19 mouse cellular contexts compared by ENCODE assay signal in the genomic region with DNA sequence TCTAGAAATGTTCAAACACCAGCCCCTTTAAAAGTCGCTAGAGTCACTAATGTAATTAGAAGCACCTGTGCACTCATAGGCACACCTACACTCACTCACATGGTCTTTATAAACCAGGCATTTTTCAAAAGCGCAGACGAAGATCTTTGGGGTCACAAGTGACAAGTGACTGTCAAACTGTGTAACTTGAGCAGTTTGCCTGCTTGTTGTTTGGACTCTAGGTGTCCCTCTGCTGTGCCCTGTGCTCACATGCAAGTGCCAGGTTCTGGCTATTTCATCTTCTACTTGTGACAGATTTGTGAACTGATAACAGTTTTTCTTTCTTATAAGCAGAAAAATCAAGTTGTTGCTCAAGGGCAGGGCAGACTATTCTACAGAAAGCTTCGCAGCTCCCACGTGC. TPM values are rescaled to one million over a fixed set of nuclear protein-coding genes. Genes with fewer than 3 reads are reported as not detected.
DNase-seq lines count a peak whose midpoint lies in the region; ATAC-seq lines count a peak whose summit lies in the region.
"Had no signal": no experiment of that assay in that cellular context is flagged by ENCODE, and none has a peak within 500 bp of the region (broad histone marks: within the 10 kb centered on the region; RNA-seq: fewer than 3 reads in every experiment).

No protein-coding gene starts in this region.

- no peak for ATAC-seq in kidney, embryonic 15.5 days (replicated peaks; ENCODE audit: low FRiP score)
- ATAC-seq in kidney, embryonic 16.5 days (ENCODE audit: low FRiP score, low TSS enrichment): no peak
- no peak for ATAC-seq in midbrain, embryonic 15.5 days (replicated peaks)
- ATAC-seq in neural tube, embryonic 13.5 days (ENCODE audit: low read depth): no peak
- ATAC-seq: forebrain, postnatal 0 days had no signal

- WGBS in heart, embryonic 10.5 days: 77% methylated on average over 5 of the region's 5 CpGs
- WGBS in kidney, embryonic 15.5 days: 63% methylated on average over 5 of the region's 5 CpGs
- 59% methylated on average over 5 of the region's 5 CpGs for WGBS in kidney, embryonic 16.5 days
- 90% methylated on average over 5 of the region's 5 CpGs for WGBS in midbrain, embryonic 15.5 days
- 83% methylated on average over 5 of the region's 5 CpGs for whole genome bisulfite sequencing in midbrain, embryonic 10.5 days
- WGBS in neural tube, embryonic 13.5 days: 83% methylated on average over 5 of the region's 5 CpGs

- peak overlapping the region; percentile 2; the same call in 1 of the 2 replicates for H3K4me2 ChIP-seq in kidney, embryonic 15.5 days
- H3K4me2 ChIP-seq in kidney, embryonic 16.5 days (replicated peaks; ENCODE audit: low read depth, low read length): no peak overlapping the region
- H3K4me2 ChIP-seq in midbrain, embryonic 15.5 days: no peak overlapping the region; the same call in 1 of the 2 replicates
- 0 out of 2 replicates have a peak overlapping the region, but pooled peaks have one; percentile 79 for H3K4me2 ChIP-seq in neural tube, embryonic 13.5 days
- H3K4me2 ChIP-seq: hindbrain, embryonic 12.5 days; liver, embryonic 13.5 days had no signal

- peak; percentile 66 for DNase-seq in heart, adult 11 months
- no peak for DNase-seq in heart, embryonic 10.5 days (ENCODE audit: low spot score)
- no peak for DNase-seq in midbrain, embryonic 10.5 days (ENCODE audit: low spot score)
- DNase-seq in spleen, adult 18-20 months: no peak
- DNase-seq: B cell, adult 2 months; cerebellum, adult 2 months; cerebellum, postnatal 36 days; forebrain, postnatal 0 days; kidney, adult 11 months; kidney, postnatal 14 days; liver, embryonic 13.5 days; thymus, adult 18-20 months; thymus, postnatal 4 days had no signal

- no peak overlapping the region for H3K9ac ChIP-seq in kidney, embryonic 15.5 days
- H3K9ac ChIP-seq in kidney, embryonic 16.5 days (replicated peaks; ENCODE audit: low read length): no peak overlapping the region
- H3K9ac ChIP-seq in midbrain, embryonic 15.5 days: peak overlapping the region; percentile 1; the same call in 1 of the 2 replicates
- H3K9ac ChIP-seq in neural tube, embryonic 13.5 days: 0 out of 2 replicates have a peak overlapping the region, but pooled peaks have one; percentile 2
- H3K9ac ChIP-seq: forebrain, postnatal 0 days; hindbrain, embryonic 12.5 days; liver, embryonic 13.5 days had no signal

- no peaks in the 10 kb centered on the region for H3K9me3 ChIP-seq in heart, embryonic 10.5 days
- no peaks in the 10 kb centered on the region for H3K9me3 ChIP-seq in kidney, embryonic 15.5 days (replicated peaks)
- H3K9me3 ChIP-seq in kidney, embryonic 16.5 days (ENCODE audit: low read length): no peaks in the 10 kb centered on the region
- H3K9me3 ChIP-seq in midbrain, embryonic 15.5 days: no peaks in the 10 kb centered on the region
- no peaks in the 10 kb centered on the region for H3K9me3 ChIP-seq in midbrain, embryonic 10.5 days (replicated peaks)
- no peaks in the 10 kb centered on the region for H3K9me3 ChIP-seq in neural tube, embryonic 13.5 days
- H3K9me3 ChIP-seq: hindbrain, embryonic 12.5 days; liver, embryonic 13.5 days had no signal

- H3K27me3 ChIP-seq in heart, embryonic 10.5 days (ENCODE audit: insufficient read depth, poor library complexity, severe bottlenecking): no peaks in the 10 kb centered on the region
- no peaks in the 10 kb centered on the region for H3K27me3 ChIP-seq in kidney, embryonic 15.5 days
- H3K27me3 ChIP-seq in kidney, embryonic 16.5 days (ENCODE audit: insufficient read depth, low read length): no peaks in the 10 kb centered on the region; the same call in 1 of the 2 replicates
- no peaks in the 10 kb centered on the region for H3K27me3 ChIP-seq in midbrain, embryonic 15.5 days (replicated peaks)
- H3K27me3 ChIP-seq in midbrain, embryonic 10.5 days (ENCODE audit: low read depth, poor library complexity, severe bottlenecking): no peaks in the 10 kb centered on the region
- H3K27me3 ChIP-seq in neural tube, embryonic 13.5 days: no peaks in the 10 kb centered on the region
- H3K27me3 ChIP-seq: hindbrain, embryonic 12.5 days; liver, embryonic 13.5 days had no signal

- H3K27ac ChIP-seq in heart, embryonic 10.5 days: no peak overlapping the region
- no peak overlapping the region for H3K27ac ChIP-seq in kidney, embryonic 15.5 days
- no peak overlapping the region for H3K27ac ChIP-seq in kidney, embryonic 16.5 days (ENCODE audit: low read length)
- no peak overlapping the region for H3K27ac ChIP-seq in midbrain, embryonic 15.5 days
- H3K27ac ChIP-seq in midbrain, embryonic 10.5 days (replicated peaks): no peak overlapping the region
- H3K27ac ChIP-seq in neural tube, embryonic 13.5 days (replicated peaks): no peak overlapping the region
- H3K27ac ChIP-seq: hindbrain, embryonic 12.5 days; liver, embryonic 13.5 days had no signal

- H3K4me1 ChIP-seq in heart, embryonic 10.5 days: peaks cover 31% of the 10 kb centered on the region
- H3K4me1 ChIP-seq in kidney, embryonic 15.5 days: peaks cover 34% of the 10 kb centered on the region
- H3K4me1 ChIP-seq in kidney, embryonic 16.5 days (ENCODE audit: insufficient read depth, low read length): peaks cover 31% of the 10 kb centered on the region
- H3K4me1 ChIP-seq in midbrain, embryonic 15.5 days: peaks cover 38% of the 10 kb centered on the region
- H3K4me1 ChIP-seq in midbrain, embryonic 10.5 days: peaks cover 41% of the 10 kb centered on the region
- peaks cover 43% of the 10 kb centered on the region for H3K4me1 ChIP-seq in neural tube, embryonic 13.5 days (replicated peaks)

- peaks cover 45% of the 10 kb centered on the region for H3K36me3 ChIP-seq in heart, embryonic 10.5 days
- peaks cover 33% of the 10 kb centered on the region for H3K36me3 ChIP-seq in kidney, embryonic 15.5 days
- peaks cover 14% of the 10 kb centered on the region for H3K36me3 ChIP-seq in kidney, embryonic 16.5 days (ENCODE audit: insufficient read depth, low read length)
- H3K36me3 ChIP-seq in midbrain, embryonic 15.5 days (replicated peaks): peaks cover 25% of the 10 kb centered on the region
- peaks cover 46% of the 10 kb centered on the region for H3K36me3 ChIP-seq in midbrain, embryonic 10.5 days
- H3K36me3 ChIP-seq in neural tube, embryonic 13.5 days: peaks cover 30% of the 10 kb centered on the region

- no peak overlapping the region for H3K4me3 ChIP-seq in heart, embryonic 10.5 days
- H3K4me3 ChIP-seq in kidney, embryonic 15.5 days (replicated peaks): no peak overlapping the region
- no peak overlapping the region for H3K4me3 ChIP-seq in kidney, embryonic 16.5 days (ENCODE audit: low read length)
- H3K4me3 ChIP-seq in midbrain, embryonic 15.5 days: no peak overlapping the region
- no peak overlapping the region for H3K4me3 ChIP-seq in midbrain, embryonic 10.5 days
- H3K4me3 ChIP-seq in neural tube, embryonic 13.5 days: no peak overlapping the region
- H3K4me3 ChIP-seq: erythroblast, embryonic 14.5 days; hindbrain, embryonic 12.5 days; liver, embryonic 13.5 days had no signal

RNA-seq across cellular contexts. Expression of a gene that starts 3.5 kb away (rescaled TPM):
- 18.1 and 20.2 TPM in 2 replicates for polyA plus RNA-seq in heart, embryonic 10.5 days (2016; fragmentation: Nextera tagmentation; extraction: Ambion mirVana)
- 18.9 and 20.0 TPM in 2 replicates for polyA plus RNA-seq in kidney, embryonic 15.5 days (2015; fragmentation: Nextera tagmentation; extraction: Ambion mirVana)
- 20.5 and 22.1 TPM in 2 replicates for polyA plus RNA-seq in kidney, embryonic 16.5 days (2015; fragmentation: Nextera tagmentation; extraction: Ambion mirVana)
- polyA plus RNA-seq in midbrain, embryonic 15.5 days (2015; fragmentation: Nextera tagmentation; extraction: Ambion mirVana): 21.3 and 23.6 TPM in 2 replicates
- 21.7 and 25.1 TPM in 2 replicates for polyA plus RNA-seq in midbrain, embryonic 10.5 days (2016; fragmentation: Nextera tagmentation; extraction: Ambion mirVana)
- 21.5 and 23.4 TPM in 2 replicates for polyA plus RNA-seq in neural tube, embryonic 13.5 days (2015; fragmentation: Nextera tagmentation; extraction: Ambion mirVana)

Comparison
In these comparisons a context has a peak if more than half of its experiments do, and no peak if none do; other contexts are left out.
1. H3K4me2 ChIP-seq: peak in kidney, embryonic 15.5 days (single experiment) and neural tube, embryonic 13.5 days (single experiment); none in kidney, embryonic 16.5 days (single experiment) and midbrain, embryonic 15.5 days (single experiment).
2. H3K9ac ChIP-seq: peak in midbrain, embryonic 15.5 days (single experiment) and neural tube, embryonic 13.5 days (single experiment); none in kidney, embryonic 15.5 days (single experiment) and kidney, embryonic 16.5 days (single experiment).